Mouse (Mus musculus): ENCODE results near the gene Slc30a7. TPM values are rescaled to one million over a fixed set of nuclear protein-coding genes. Genes with fewer than 3 reads are reported as not detected.

Slc30a7 gene
- polyA plus RNA-seq, 2 experiments = 5.4 to 11.3 TPM

DNA sequence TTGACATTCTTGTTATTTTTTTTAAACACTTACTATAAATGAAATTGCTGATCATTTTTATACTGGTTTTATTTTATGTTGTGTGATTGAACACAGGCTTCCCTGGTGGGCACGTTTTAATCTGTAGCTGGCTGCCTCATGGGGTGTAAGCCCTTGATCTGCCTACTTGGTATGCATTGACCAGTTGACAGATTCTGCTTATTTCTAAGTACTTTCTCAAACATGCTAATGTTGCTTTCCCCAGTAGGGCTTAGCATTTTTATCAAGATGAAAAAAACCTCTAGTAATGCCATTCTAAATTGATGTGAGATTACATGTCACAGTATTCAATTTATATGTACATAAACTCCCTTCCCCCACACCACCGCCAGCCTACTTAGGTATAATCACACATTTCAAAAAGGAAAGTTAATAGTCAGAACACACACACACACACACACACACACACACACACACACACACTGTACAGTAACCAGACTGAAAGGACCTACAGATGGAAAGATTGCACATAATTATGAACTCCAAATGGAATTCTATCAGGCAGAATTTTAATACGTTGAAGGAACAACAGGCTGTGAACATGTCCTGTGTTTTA is 108.8 kb downstream of the Slc30a7 start:
- ATAC-seq (ENCODE audit: insufficient read depth) (no peak), DNase-seq (ENCODE audit: low read depth in 3 of 3, low spot score in 3 of 3) (no peak)
- Histone ChIP-seq H3K9me3 (ENCODE audit: control insufficient read depth, low read length) (no peaks in the 10 kb centered on the region), H3K4me1 (replicated peaks; ENCODE audit: control insufficient read depth in 2 of 2, insufficient read depth in 2 of 2, low read length in 1 of 2) (no peaks in the 10 kb centered on the region), H3K27ac (no peak overlapping the region), H3K36me3 (replicated peaks; ENCODE audit: control insufficient read depth, insufficient read depth, low read depth) (peaks cover 6% of the 10 kb centered on the region), H3K27me3 (ENCODE audit: control insufficient read depth, insufficient read depth, low read length) (no peaks in the 10 kb centered on the region), H3K9ac (replicated peaks) (no peak overlapping the region), H3K4me3 (ENCODE audit: insufficient read depth in 1 of 2, low read depth in 2 of 2, low read length in 2 of 2) (no peak overlapping the region), H3K4me2 (ENCODE audit: low read depth) (no peak overlapping the region)
- no peak for TF ChIP-seq EP300 (IDR thresholded peaks at IDR 0.05; ENCODE audit: low read depth)
- TF ChIP-seq CTCF (IDR thresholded peaks at IDR 0.05; ENCODE audit: low read depth) = no peak
- WGBS (ENCODE audit: insufficient replicate concordance) = 72% methylated on average over 3 of the region's 3 CpGs

- no peak overlapping the region for H3K27ac ChIP-seq
- ATAC-seq (ENCODE audit: insufficient read depth) = no peak
- WGBS (ENCODE audit: insufficient replicate concordance) = 83% methylated on average over 2 of the region's 2 CpGs
- no peak overlapping the region for H3K4me3 ChIP-seq (ENCODE audit: insufficient read depth in 1 of 2, low read depth in 2 of 2, low read length in 2 of 2)
- peaks cover 9% of the 10 kb centered on the region for H3K36me3 ChIP-seq (replicated peaks; ENCODE audit: control insufficient read depth, insufficient read depth, low read depth)
- no peak overlapping the region for H3K4me2 ChIP-seq (ENCODE audit: low read depth)
- H3K4me1 ChIP-seq (replicated peaks; ENCODE audit: control insufficient read depth in 2 of 2, insufficient read depth in 2 of 2, low read length in 1 of 2) = no peaks in the 10 kb centered on the region
- no peaks in the 10 kb centered on the region for H3K9me3 ChIP-seq (ENCODE audit: control insufficient read depth, low read length)
- no peak overlapping the region for H3K9ac ChIP-seq (replicated peaks)
- H3K27me3 ChIP-seq (ENCODE audit: control insufficient read depth, insufficient read depth, low read length) = no peaks in the 10 kb centered on the region
- DNase-seq (ENCODE audit: low read depth in 3 of 3, low spot score in 3 of 3) = no peak
- TF ChIP-seq CTCF (IDR thresholded peaks at IDR 0.05; ENCODE audit: low read depth) = no peak
- no peak for TF ChIP-seq EP300 (IDR thresholded peaks at IDR 0.05; ENCODE audit: low read depth)
Measured at GRCm38 (mm10) chr3:115893166-115893565, 114.0 kb downstream of the Slc30a7 start.

GRCm38 (mm10) chr3:115892341-115892740 is 114.9 kb downstream of the Slc30a7 start:
- no peaks in the 10 kb centered on the region for H3K27me3 ChIP-seq (ENCODE audit: control insufficient read depth, insufficient read depth, low read length)
- H3K4me1 ChIP-seq (replicated peaks; ENCODE audit: control insufficient read depth in 2 of 2, insufficient read depth in 2 of 2, low read length in 1 of 2) = no peaks in the 10 kb centered on the region
- H3K27ac ChIP-seq = no peak overlapping the region
- ATAC-seq (ENCODE audit: insufficient read depth) (no peak), DNase-seq (ENCODE audit: low read depth in 3 of 3, low spot score in 3 of 3) (no peak)
- H3K9ac ChIP-seq (replicated peaks) = no peak overlapping the region
- WGBS (ENCODE audit: insufficient replicate concordance) = 78% methylated on average over 4 of the region's 4 CpGs
- TF ChIP-seq CTCF (IDR thresholded peaks at IDR 0.05; ENCODE audit: low read depth) (no peak), EP300 (IDR thresholded peaks at IDR 0.05; ENCODE audit: low read depth) (no peak)
- H3K4me3 ChIP-seq (ENCODE audit: insufficient read depth in 1 of 2, low read depth in 2 of 2, low read length in 2 of 2) = no peak overlapping the region
- H3K9me3 ChIP-seq (ENCODE audit: control insufficient read depth, low read length) = no peaks in the 10 kb centered on the region
- no peak overlapping the region for H3K4me2 ChIP-seq (ENCODE audit: low read depth)
- H3K36me3 ChIP-seq (replicated peaks; ENCODE audit: control insufficient read depth, insufficient read depth, low read depth) = peaks cover 9% of the 10 kb centered on the region

Small RNAs within 50 kb of the gene (microRNA-seq; reads per million reads assigned to microRNA genes)
- not detected for gene Mir669n

Other genes with a start within 250 kb of the Slc30a7 start
- gene Dph5, start 119.6 kb downstream of the Slc30a7 start, polyA plus RNA-seq (2012; rRNA removed) = 6.4 and 10.2 TPM in 2 replicates
- 15.0 and 16.2 TPM in 2 replicates for gene Dph5, start 119.6 kb downstream of the Slc30a7 start, polyA plus RNA-seq (2014; fragmentation: Nextera tagmentation; extraction: Ambion mirVana)
- 1.1 and 1.3 TPM in 2 replicates for gene Extl2, start 56 bp upstream of the Slc30a7 start, polyA plus RNA-seq (2012; rRNA removed)
- gene Extl2, start 56 bp upstream of the Slc30a7 start, polyA plus RNA-seq (2014; fragmentation: Nextera tagmentation; extraction: Ambion mirVana) = 4.2 and 4.3 TPM in 2 replicates
- gene Vcam1, start 122.3 kb upstream of the Slc30a7 start, polyA plus RNA-seq (2012; rRNA removed) = 13.5 and 22.3 TPM in 2 replicates
- gene Vcam1, start 122.3 kb upstream of the Slc30a7 start, polyA plus RNA-seq (2014; fragmentation: Nextera tagmentation; extraction: Ambion mirVana) = 71.1 and 74.2 TPM in 2 replicates
- gene Gpr88, start 246.1 kb upstream of the Slc30a7 start, polyA plus RNA-seq (2012; rRNA removed) = 0.06 and 0.08 TPM in 2 replicates
- 0.06 and 0.17 TPM in 2 replicates for gene Gpr88, start 246.1 kb upstream of the Slc30a7 start, polyA plus RNA-seq (2014; fragmentation: Nextera tagmentation; extraction: Ambion mirVana)